Mouse (Mus musculus) CH12.LX (cell line): ENCODE results near the gene Scg2.

Experiments
- CHD2 ChIP-seq: IDR thresholded peaks from 2 replicates; pipeline ENCODE4 v1.6.1; 2011; ENCODE audit warnings: low read length, improper control_type of control experiment
- CTCF ChIP-seq, 2 experiments: IDR thresholded peaks in 1 of 2; conservative IDR thresholded peaks in 1 of 2; 2 replicates each; pipeline ENCODE4 v1.5.1; 2011 to 2012; ENCODE audit warnings: low read depth in 2 of 2, low read length in 2 of 2, improper control_type of control experiment in 1 of 2, inconsistent platforms in 1 of 2, mild to moderate bottlenecking in 1 of 2, moderate library complexity in 1 of 2
- ELF1 ChIP-seq: IDR thresholded peaks from 2 replicates; pipeline ENCODE4 v1.6.1; 2014; ENCODE audit warnings: low read depth, mild to moderate bottlenecking, inconsistent platforms, low read length, improper control_type of control experiment
- JUND ChIP-seq: conservative IDR thresholded peaks from 2 replicates; pipeline ENCODE4 v1.6.1; 2011; ENCODE audit warnings: low read depth, low read length, improper control_type of control experiment
- MAX ChIP-seq: IDR thresholded peaks from 2 replicates; pipeline ENCODE4 v1.6.1; 2011; ENCODE audit warnings: low read length, improper control_type of control experiment
- MEF2A ChIP-seq: IDR thresholded peaks from 2 replicates; pipeline ENCODE4 v1.6.1; 2014; ENCODE audit warnings: low read depth, mild to moderate bottlenecking, inconsistent platforms, low read length, improper control_type of control experiment, borderline replicate concordance
- POLR2A ChIP-seq: IDR thresholded peaks from 2 replicates; pipeline ENCODE4 v1.6.1; 2011; ENCODE audit warnings: low read depth, mild to moderate bottlenecking, improper control_type of control experiment, low read length
- POLR2AphosphoS2 ChIP-seq: IDR thresholded peaks from 2 replicates; pipeline ENCODE4 v1.6.1; 2011; ENCODE audit warnings: low read depth, low read length, improper control_type of control experiment
- RCOR1 ChIP-seq: conservative IDR thresholded peaks from 2 replicates; pipeline ENCODE4 v1.6.1; 2012; ENCODE audit warnings: low read depth, mild to moderate bottlenecking, inconsistent platforms, low read length, improper control_type of control experiment
- ZMIZ1 ChIP-seq: IDR thresholded peaks from 2 replicates; pipeline ENCODE4 v1.6.1; 2012; ENCODE audit warnings: low read depth, mild to moderate bottlenecking, inconsistent platforms, low read length, improper control_type of control experiment

- TF ChIP-seq MAX = no peak
- TF ChIP-seq CTCF (conservative IDR thresholded peaks at IDR 0.05 in 1 of 2, IDR thresholded peaks at IDR 0.05 in 1 of 2; ENCODE audit: low read depth in 2 of 2, low read length in 2 of 2) = no peak
- no peak for TF ChIP-seq MEF2A
- no peak for TF ChIP-seq POLR2AphosphoS2
- TF ChIP-seq JUND = no peak
- no peak for TF ChIP-seq CHD2
- TF ChIP-seq ELF1 = no peak
- TF ChIP-seq ZMIZ1 = no peak
- TF ChIP-seq POLR2A = no peak
- TF ChIP-seq RCOR1 = no peak
These were observed 33.5 kb downstream of the Scg2 start for GRCm38 (mm10) chr1:79406337-79406942.
